11 mouse cellular contexts compared by ENCODE assay signal in the genomic region with DNA sequence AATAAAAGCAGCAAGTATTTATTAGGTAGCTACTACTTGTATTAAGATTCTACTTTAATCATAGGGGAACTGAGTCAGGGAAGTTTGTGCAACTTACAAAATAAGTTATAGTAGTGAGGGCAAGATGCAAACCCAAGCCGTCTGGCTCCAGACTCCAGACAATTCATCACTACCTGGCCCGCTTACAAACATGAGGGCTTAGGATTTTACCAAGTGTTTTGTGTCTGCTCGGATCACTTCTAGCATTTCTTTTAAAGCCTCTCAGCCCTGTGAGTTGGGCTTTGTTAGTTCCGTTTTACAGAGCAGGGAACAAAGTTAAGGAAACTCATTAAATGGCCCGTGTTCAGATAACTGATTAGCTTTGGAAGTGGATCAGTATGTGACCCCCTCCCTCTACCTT. TPM values are rescaled to one million over a fixed set of nuclear protein-coding genes. Genes with fewer than 3 reads are reported as not detected.
DNase-seq lines count a peak whose midpoint lies in the region; ATAC-seq lines count a peak whose summit lies in the region.
"Had no signal": no experiment of that assay in that cellular context is flagged by ENCODE, and none has a peak within 500 bp of the region (broad histone marks: within the 10 kb centered on the region; RNA-seq: fewer than 3 reads in every experiment).

No protein-coding gene starts in this region.

- no peaks in the 10 kb centered on the region for H3K9me3 ChIP-seq in heart, embryonic 12.5 days (replicated peaks)
- H3K9me3 ChIP-seq in forebrain, embryonic 11.5 days (ENCODE audit: control insufficient read depth, low read length), result no peaks in the 10 kb centered on the region
- no peaks in the 10 kb centered on the region for H3K9me3 ChIP-seq in limb, embryonic 12.5 days

- no peak for DNase-seq in heart, adult 8-10 months (ENCODE audit: low spot score)
- DNase-seq in 3T3-L1 (ENCODE audit: low read depth, low spot score), result peak; percentile 62
- no peak for DNase-seq in forebrain, embryonic 11.5 days (ENCODE audit: low spot score)
- DNase-seq in urinary bladder, postnatal 25 days (ENCODE audit: low spot score), result no peak
- DNase-seq in layer of hippocampus, adult 9-10 months (ENCODE audit: low spot score), result no peak
- DNase-seq: cerebellum, postnatal 25 days; spleen, adult 18-20 months had no signal

- H3K27ac ChIP-seq in heart, embryonic 12.5 days (ENCODE audit: poor library complexity, severe bottlenecking), result peak overlapping the region; percentile 84
- 0 out of 2 replicates have a peak overlapping the region, but pooled peaks have one; percentile 51 for H3K27ac ChIP-seq in forebrain, embryonic 11.5 days (ENCODE audit: low read depth, low read length)
- H3K27ac ChIP-seq in limb, embryonic 12.5 days, result peak overlapping the region; percentile 96

- peaks cover 34% of the 10 kb centered on the region for H3K36me3 ChIP-seq in heart, embryonic 12.5 days
- no peaks in the 10 kb centered on the region for H3K36me3 ChIP-seq in forebrain, embryonic 11.5 days (ENCODE audit: control insufficient read depth, insufficient read depth, low read length)
- peaks cover 30% of the 10 kb centered on the region for H3K36me3 ChIP-seq in limb, embryonic 12.5 days

- H3K9ac ChIP-seq in heart, embryonic 12.5 days, result peak overlapping the region; percentile 84
- H3K9ac ChIP-seq in forebrain, embryonic 11.5 days (ENCODE audit: low read length), result no peak overlapping the region
- peak overlapping the region; percentile 42 for H3K9ac ChIP-seq in limb, embryonic 12.5 days (replicated peaks)

- no peak for ATAC-seq in heart, embryonic 12.5 days (ENCODE audit: insufficient number of reproducible peaks, low FRiP score)
- ATAC-seq in forebrain, embryonic 11.5 days (replicated peaks; ENCODE audit: low FRiP score), result no peak
- ATAC-seq in limb, embryonic 12.5 days (ENCODE audit: insufficient number of reproducible peaks, insufficient read depth, low FRiP score, low TSS enrichment, low read depth), result 0 out of 2 replicates have a peak, but pooled peaks have one; percentile 8
- ATAC-seq in frontal cortex, adult (ENCODE audit: low TSS enrichment), result no peak

- H3K4me3 ChIP-seq in heart, embryonic 12.5 days, result peak overlapping the region; percentile 94
- H3K4me3 ChIP-seq in forebrain, embryonic 11.5 days (ENCODE audit: low read depth, low read length), result peak overlapping the region; percentile 70; the same call in 1 of the 2 replicates
- peak overlapping the region; percentile 73 for H3K4me3 ChIP-seq in limb, embryonic 12.5 days (replicated peaks)

- WGBS in heart, embryonic 12.5 days, result 52% methylated on average over 5 of the region's 5 CpGs
- WGBS in forebrain, embryonic 11.5 days, result 17% methylated on average over 5 of the region's 5 CpGs
- WGBS in limb, embryonic 12.5 days, result 13% methylated on average over 5 of the region's 5 CpGs

- peaks cover 36% of the 10 kb centered on the region for H3K4me1 ChIP-seq in heart, embryonic 12.5 days (replicated peaks)
- peaks cover 2% of the 10 kb centered on the region; the same call in 1 of the 2 replicates for H3K4me1 ChIP-seq in forebrain, embryonic 11.5 days (replicated peaks; ENCODE audit: control insufficient read depth, insufficient read depth, low read length)
- H3K4me1 ChIP-seq in limb, embryonic 12.5 days (replicated peaks), result peaks cover 33% of the 10 kb centered on the region

- peak overlapping the region; percentile 69 for H3K4me2 ChIP-seq in heart, embryonic 12.5 days
- peak overlapping the region; percentile 81; the same call in 1 of the 2 replicates for H3K4me2 ChIP-seq in forebrain, embryonic 11.5 days (ENCODE audit: low read depth, low read length, severe bottlenecking)
- H3K4me2 ChIP-seq in limb, embryonic 12.5 days, result peak overlapping the region; percentile 62

- no peaks in the 10 kb centered on the region for H3K27me3 ChIP-seq in heart, embryonic 12.5 days (replicated peaks)
- H3K27me3 ChIP-seq in forebrain, embryonic 11.5 days (ENCODE audit: control insufficient read depth, insufficient read depth, low read length), result no peaks in the 10 kb centered on the region
- H3K27me3 ChIP-seq in limb, embryonic 12.5 days, result no peaks in the 10 kb centered on the region

RNA-seq across cellular contexts. Expression of a gene that starts 1.9 kb away (rescaled TPM):
- 558 and 559 TPM in 2 replicates for polyA plus RNA-seq in heart, embryonic 12.5 days (2016; fragmentation: Nextera tagmentation; extraction: Ambion mirVana)
- total RNA-seq in heart, adult 8-10 months (2022), result 10 to 100 TPM; 36.4 to 46.9 (median 43.4) TPM
- polyA plus RNA-seq in forebrain, embryonic 11.5 days (2014; fragmentation: Nextera tagmentation; extraction: Ambion mirVana), result 171 and 176 TPM in 2 replicates
- 385 and 432 TPM in 2 replicates for polyA plus RNA-seq in limb, embryonic 12.5 days (2016; fragmentation: Nextera tagmentation; extraction: Ambion mirVana)
- total RNA-seq: monocyte, adult 5-6 weeks had no signal
